Mouse (Mus musculus): ENCODE measurements at regions not wholly inside any gene's neighbourhood (a gene's known extent, or its start where the extent isn't known, plus 50 kb on each side); places are given as distances from the start of the nearest gene placed in this dataset.

DNA sequence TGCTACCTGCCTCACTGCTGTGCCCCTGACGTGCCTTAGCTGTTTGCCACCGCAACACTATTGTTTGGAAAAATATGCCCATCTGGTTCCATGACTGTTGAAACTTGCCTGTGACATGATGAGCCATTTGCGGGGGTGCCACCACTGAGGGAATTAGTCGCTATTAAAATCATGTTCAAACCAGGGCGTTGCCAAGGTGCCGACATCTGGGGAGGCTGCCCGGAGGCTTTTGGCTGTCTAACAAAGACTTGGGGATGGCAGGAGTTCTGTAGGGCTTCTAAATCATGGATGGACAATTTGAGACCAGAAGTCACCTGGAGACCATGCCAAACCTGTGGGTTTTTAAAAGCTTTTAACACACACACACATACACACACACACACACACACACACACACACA lies 100.5 kb upstream of the Arntl start:
- H3K4me1 ChIP-seq (replicated peaks; ENCODE audit: control insufficient read depth, insufficient read depth, low read length), result peaks cover 3% of the 10 kb centered on the region; the same call in 1 of the 2 replicates
- WGBS, result 68% methylated on average over 7 of the region's 7 CpGs
- no peak overlapping the region for H3K4me3 ChIP-seq (replicated peaks; ENCODE audit: low read length)
- no peak overlapping the region for H3K9ac ChIP-seq (replicated peaks; ENCODE audit: low read depth, low read length)
- no peak for ATAC-seq
- no peak overlapping the region for H3K27ac ChIP-seq (ENCODE audit: low read length)
- H3K9me3 ChIP-seq (ENCODE audit: control insufficient read depth, low read length), result no peaks in the 10 kb centered on the region; the same call in 1 of the 2 replicates
- H3K27me3 ChIP-seq (replicated peaks; ENCODE audit: control insufficient read depth, insufficient read depth, low read length), result no peaks in the 10 kb centered on the region
- H3K36me3 ChIP-seq (ENCODE audit: control insufficient read depth, insufficient read depth), result no peaks in the 10 kb centered on the region
- no peak overlapping the region for H3K4me2 ChIP-seq (ENCODE audit: low read length)

DNA sequence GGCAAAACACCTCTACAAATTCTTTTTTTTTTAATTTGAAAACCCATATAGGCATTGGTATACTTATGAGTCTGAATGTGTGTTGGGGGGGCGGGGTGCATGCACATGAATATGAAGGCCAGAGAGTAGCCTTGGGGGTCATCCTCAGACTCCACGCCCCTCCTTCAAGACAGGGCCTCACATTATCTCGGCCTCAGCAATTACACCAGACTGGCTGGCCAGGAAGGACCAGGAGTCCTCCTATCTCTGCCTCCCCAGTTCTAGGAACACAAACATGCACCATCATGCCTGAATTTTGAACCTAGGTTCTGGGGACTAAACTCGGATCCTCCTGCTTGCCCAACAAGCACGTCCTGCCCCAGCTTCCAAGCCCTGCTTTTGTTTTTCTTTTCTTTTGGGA lies 99.3 kb upstream of the Arntl start:
- Histone ChIP-seq H3K9me3 (ENCODE audit: control insufficient read depth, low read length) (no peaks in the 10 kb centered on the region; the same call in 1 of the 2 replicates), H3K9ac (replicated peaks; ENCODE audit: low read depth, low read length) (no peak overlapping the region), H3K27me3 (replicated peaks; ENCODE audit: control insufficient read depth, insufficient read depth, low read length) (no peaks in the 10 kb centered on the region), H3K36me3 (ENCODE audit: control insufficient read depth, insufficient read depth) (no peaks in the 10 kb centered on the region), H3K27ac (ENCODE audit: low read length) (no peak overlapping the region), H3K4me1 (replicated peaks; ENCODE audit: control insufficient read depth, insufficient read depth, low read length) (peaks cover 3% of the 10 kb centered on the region; the same call in 1 of the 2 replicates), H3K4me2 (ENCODE audit: low read length) (no peak overlapping the region), H3K4me3 (replicated peaks; ENCODE audit: low read length) (no peak overlapping the region)
- WGBS, result 85% methylated on average over 5 of the region's 5 CpGs
- no peak for ATAC-seq

DNA sequence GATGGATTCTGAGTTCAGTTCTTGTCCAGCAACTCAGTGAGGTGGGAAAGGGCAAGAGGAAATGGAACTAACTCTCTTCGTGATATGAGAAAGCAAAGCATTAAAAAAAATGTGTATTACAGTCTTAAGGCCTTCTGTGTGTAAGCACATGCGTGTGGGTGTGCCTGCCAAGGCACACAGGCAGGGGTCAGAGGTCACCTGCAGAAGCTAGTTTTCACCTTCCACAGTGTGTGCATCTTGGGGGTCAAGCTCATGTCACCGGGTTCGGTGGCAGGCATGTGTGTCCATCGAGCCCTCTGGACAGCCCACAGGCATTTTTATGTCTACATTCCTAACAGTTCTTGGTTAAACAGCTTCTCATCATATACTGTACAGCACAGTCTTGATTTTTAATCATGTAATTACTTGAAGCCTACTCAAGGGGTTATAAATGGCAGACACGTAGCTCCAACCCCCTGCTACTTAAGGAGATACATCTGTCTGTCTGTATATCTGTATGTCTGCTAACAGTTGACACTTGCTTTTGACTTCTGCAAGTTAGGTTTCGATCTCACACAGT lies 98.7 kb upstream of the Arntl start:
- no peak overlapping the region for H3K9ac ChIP-seq (replicated peaks; ENCODE audit: low read depth, low read length)
- no peaks in the 10 kb centered on the region; the same call in 1 of the 2 replicates for H3K9me3 ChIP-seq (ENCODE audit: control insufficient read depth, low read length)
- no peak for ATAC-seq
- 87% methylated on average over 7 of the region's 7 CpGs for WGBS
- H3K4me3 ChIP-seq (replicated peaks; ENCODE audit: low read length), result no peak overlapping the region
- no peak overlapping the region for H3K27ac ChIP-seq (ENCODE audit: low read length)
- no peak overlapping the region for H3K4me2 ChIP-seq (ENCODE audit: low read length)
- H3K4me1 ChIP-seq (replicated peaks; ENCODE audit: control insufficient read depth, insufficient read depth, low read length), result peaks cover 3% of the 10 kb centered on the region; the same call in 1 of the 2 replicates
- H3K36me3 ChIP-seq (ENCODE audit: control insufficient read depth, insufficient read depth), result no peaks in the 10 kb centered on the region
- H3K27me3 ChIP-seq (replicated peaks; ENCODE audit: control insufficient read depth, insufficient read depth, low read length), result no peaks in the 10 kb centered on the region

DNA sequence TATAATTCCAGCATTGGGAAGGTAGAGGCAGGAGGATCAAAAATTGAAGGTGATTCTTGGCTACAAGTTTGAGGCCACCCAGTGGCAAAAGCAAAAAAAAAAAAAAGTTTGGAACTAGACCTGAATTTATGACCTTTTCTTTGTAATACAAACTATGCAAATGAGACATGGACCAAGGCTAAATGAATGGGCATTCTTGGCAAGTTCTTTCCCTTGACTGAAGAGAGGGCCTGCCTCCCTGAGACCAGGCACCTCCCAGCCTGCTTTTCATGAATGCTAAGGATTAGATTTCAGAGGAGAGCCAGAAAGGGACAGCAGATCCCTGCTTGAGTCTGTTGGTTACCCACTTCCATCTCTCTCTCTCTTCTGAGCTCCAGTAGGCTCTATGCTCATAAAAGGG lies 97.8 kb upstream of the Arntl start:
- no peaks in the 10 kb centered on the region for H3K9me3 ChIP-seq (ENCODE audit: control insufficient read depth, low read length)
- no peak overlapping the region for H3K9ac ChIP-seq (replicated peaks; ENCODE audit: low read depth, low read length)
- no peak overlapping the region for H3K4me2 ChIP-seq (ENCODE audit: low read length)
- no peaks in the 10 kb centered on the region for H3K36me3 ChIP-seq (ENCODE audit: control insufficient read depth, insufficient read depth)
- no peak overlapping the region for H3K4me3 ChIP-seq (replicated peaks; ENCODE audit: low read length)
- H3K27me3 ChIP-seq (replicated peaks; ENCODE audit: control insufficient read depth, insufficient read depth, low read length), result no peaks in the 10 kb centered on the region
- no peak for ATAC-seq
- H3K4me1 ChIP-seq (replicated peaks; ENCODE audit: control insufficient read depth, insufficient read depth, low read length), result peaks cover 3% of the 10 kb centered on the region; the same call in 1 of the 2 replicates
- no peak overlapping the region for H3K27ac ChIP-seq (ENCODE audit: low read length)

DNA sequence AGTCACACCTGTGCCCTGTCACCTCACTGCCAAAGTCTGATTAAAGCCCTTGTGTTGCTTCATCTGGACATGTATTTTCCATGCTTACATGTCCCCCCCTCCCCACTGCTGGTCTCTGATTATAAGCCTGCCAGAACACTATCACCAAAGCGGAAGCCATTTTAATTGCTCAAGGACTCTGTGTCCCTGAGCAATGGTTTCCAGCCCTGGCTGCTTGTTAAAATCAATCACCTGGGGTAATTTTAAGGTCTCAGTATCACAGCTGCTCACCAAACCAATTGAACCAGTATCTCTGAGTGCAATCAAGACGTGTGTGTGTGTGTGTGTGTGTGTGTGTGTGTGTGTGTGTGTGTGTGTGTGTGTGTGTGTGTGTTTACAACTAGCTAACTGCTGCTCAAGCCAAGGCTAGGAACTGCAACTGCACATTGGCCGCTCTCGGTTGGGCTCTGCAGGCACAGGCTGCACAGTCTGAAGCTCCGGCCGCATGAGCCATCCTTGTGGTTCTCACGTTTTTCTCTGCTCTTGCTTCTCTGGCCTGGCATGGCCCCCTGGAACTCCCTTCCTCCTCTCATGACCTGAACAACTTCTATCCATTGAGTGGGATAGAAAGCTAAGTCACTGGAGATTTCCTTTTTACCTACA lies 96.3 kb upstream of the Arntl start:
- Histone ChIP-seq H3K36me3 (ENCODE audit: control insufficient read depth, insufficient read depth) (no peaks in the 10 kb centered on the region), H3K9ac (replicated peaks; ENCODE audit: low read depth, low read length) (no peak overlapping the region), H3K27ac (ENCODE audit: low read length) (no peak overlapping the region), H3K4me1 (replicated peaks; ENCODE audit: control insufficient read depth, insufficient read depth, low read length) (peaks cover 3% of the 10 kb centered on the region; the same call in 1 of the 2 replicates), H3K4me2 (ENCODE audit: low read length) (no peak overlapping the region), H3K9me3 (ENCODE audit: control insufficient read depth, low read length) (no peaks in the 10 kb centered on the region), H3K4me3 (replicated peaks; ENCODE audit: low read length) (no peak overlapping the region), H3K27me3 (replicated peaks; ENCODE audit: control insufficient read depth, insufficient read depth, low read length) (no peaks in the 10 kb centered on the region)
- ATAC-seq, result no peak
- WGBS, result 87% methylated on average over 7 of the region's 7 CpGs

DNA sequence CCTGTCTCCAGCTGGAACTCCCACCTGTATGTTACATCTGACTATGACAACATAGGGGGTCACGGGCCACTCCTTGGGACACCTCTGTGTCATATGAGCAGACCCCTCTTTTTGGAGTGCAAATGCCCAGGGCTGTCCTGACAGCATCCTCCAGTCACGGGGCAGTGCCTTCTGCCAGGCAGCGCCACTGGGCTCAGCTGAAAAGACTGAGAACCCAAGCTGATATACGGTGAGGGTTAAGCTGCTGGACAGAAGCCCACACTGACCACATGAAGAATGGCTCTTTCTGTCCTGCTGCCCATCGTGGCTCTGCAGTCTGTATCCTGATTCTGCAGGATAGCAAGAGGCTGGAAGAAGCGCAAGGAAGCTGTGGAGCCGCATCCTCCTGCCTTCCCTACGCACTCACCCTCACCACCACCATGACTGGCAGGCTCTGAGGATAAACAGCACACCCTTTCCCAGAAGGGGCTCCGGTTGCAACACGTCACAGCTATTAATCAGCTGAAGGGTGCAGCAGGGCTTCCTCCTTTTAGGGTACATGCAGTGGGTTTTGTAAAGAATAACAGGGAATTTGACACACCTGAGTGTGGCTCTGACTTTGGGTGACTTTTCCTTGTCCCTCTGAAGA lies 93.9 kb upstream of the Arntl start:
- H3K4me2 ChIP-seq (ENCODE audit: low read length), result no peak overlapping the region
- no peak overlapping the region for H3K4me3 ChIP-seq (replicated peaks; ENCODE audit: low read length)
- H3K36me3 ChIP-seq (ENCODE audit: control insufficient read depth, insufficient read depth), result no peaks in the 10 kb centered on the region
- no peak overlapping the region for H3K9ac ChIP-seq (replicated peaks; ENCODE audit: low read depth, low read length)
- H3K4me1 ChIP-seq (replicated peaks; ENCODE audit: control insufficient read depth, insufficient read depth, low read length), result peaks cover 3% of the 10 kb centered on the region; the same call in 1 of the 2 replicates
- H3K27me3 ChIP-seq (replicated peaks; ENCODE audit: control insufficient read depth, insufficient read depth, low read length), result no peaks in the 10 kb centered on the region
- H3K27ac ChIP-seq (ENCODE audit: low read length), result no peak overlapping the region
- no peaks in the 10 kb centered on the region for H3K9me3 ChIP-seq (ENCODE audit: control insufficient read depth, low read length)
- ATAC-seq, result no peak
- WGBS, result 76% methylated on average over 10 of the region's 10 CpGs

DNA sequence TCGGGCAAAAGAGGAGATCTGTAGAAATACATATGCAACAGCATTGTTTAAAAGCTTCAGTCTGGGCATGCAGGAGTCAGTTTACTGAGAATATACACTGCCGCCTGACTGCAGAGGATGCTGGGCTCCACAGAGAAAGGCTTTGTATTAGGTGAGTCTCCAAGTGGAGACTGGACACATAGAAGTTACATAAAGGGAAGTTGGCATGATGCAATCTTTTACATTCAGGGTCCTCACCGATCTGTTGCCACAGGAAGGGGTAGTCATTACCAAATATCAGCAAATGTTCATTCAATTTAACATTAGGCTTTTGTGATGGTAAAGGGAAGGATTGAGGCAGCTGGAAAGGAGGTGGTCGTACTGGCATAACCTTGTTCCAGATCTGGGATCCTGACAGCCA lies 89.7 kb upstream of the Arntl start:
- H3K4me1 ChIP-seq (replicated peaks; ENCODE audit: control insufficient read depth, insufficient read depth, low read length), result no peaks in the 10 kb centered on the region
- H3K4me3 ChIP-seq (replicated peaks; ENCODE audit: low read length), result no peak overlapping the region
- no peak overlapping the region for H3K27ac ChIP-seq (ENCODE audit: low read length)
- no peak overlapping the region for H3K9ac ChIP-seq (replicated peaks; ENCODE audit: low read depth, low read length)
- no peak overlapping the region for H3K4me2 ChIP-seq (ENCODE audit: low read length)
- no peaks in the 10 kb centered on the region for H3K27me3 ChIP-seq (replicated peaks; ENCODE audit: control insufficient read depth, insufficient read depth, low read length)
- H3K9me3 ChIP-seq (ENCODE audit: control insufficient read depth, low read length), result no peaks in the 10 kb centered on the region
- no peaks in the 10 kb centered on the region for H3K36me3 ChIP-seq (ENCODE audit: control insufficient read depth, insufficient read depth)
- 79% methylated on average over 4 of the region's 4 CpGs for WGBS
- ATAC-seq, result no peak

DNA sequence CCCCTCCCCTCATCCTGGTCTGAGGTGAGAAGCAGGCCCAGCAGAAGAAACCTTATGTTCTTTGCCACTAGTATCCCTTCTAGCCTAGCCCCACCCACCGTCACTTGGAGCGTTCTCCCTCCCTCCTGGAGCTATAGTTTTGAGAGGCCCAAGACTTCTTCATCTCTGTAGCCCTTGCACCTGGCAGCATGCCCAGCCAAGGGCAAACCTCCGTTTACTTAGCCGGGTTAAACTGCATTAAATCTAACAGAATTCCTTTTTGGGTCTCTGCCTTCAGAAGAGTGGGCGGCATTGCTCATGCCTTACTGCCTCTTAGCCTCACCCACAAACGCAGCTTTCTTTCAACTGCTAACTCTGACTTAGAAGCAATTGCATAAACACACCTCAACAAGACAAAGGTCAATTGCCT lies 85.3 kb upstream of the Arntl start:
- ATAC-seq, result no peak

DNA sequence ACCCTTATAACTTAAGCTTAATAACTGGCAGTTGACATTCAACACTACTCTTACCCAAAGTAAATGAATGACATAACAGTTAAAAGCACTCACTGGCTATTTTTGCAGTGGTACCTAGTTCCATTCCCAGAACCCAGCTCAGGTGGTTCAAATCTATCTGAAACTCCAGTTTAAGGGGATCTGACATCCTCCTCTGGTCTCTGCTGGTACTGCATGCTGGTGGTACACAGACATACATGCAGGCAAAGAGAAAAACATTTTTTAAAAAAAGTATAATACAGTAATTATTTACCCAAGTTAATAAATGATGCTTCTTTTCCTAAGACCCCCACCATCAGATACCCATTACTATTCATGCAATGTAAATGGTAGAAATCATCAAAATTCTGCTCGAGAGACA lies 81.3 kb upstream of the Arntl start:
- no peak overlapping the region for H3K27ac ChIP-seq (ENCODE audit: low read length)
- H3K4me2 ChIP-seq (ENCODE audit: low read length), result no peak overlapping the region
- no peaks in the 10 kb centered on the region for H3K27me3 ChIP-seq (replicated peaks; ENCODE audit: control insufficient read depth, insufficient read depth, low read length)
- H3K4me1 ChIP-seq (replicated peaks; ENCODE audit: control insufficient read depth, insufficient read depth, low read length), result peaks cover 3% of the 10 kb centered on the region
- H3K9me3 ChIP-seq (ENCODE audit: control insufficient read depth, low read length), result no peaks in the 10 kb centered on the region
- WGBS, result 55% methylated on average over 1 of the region's 1 CpGs
- no peak overlapping the region for H3K4me3 ChIP-seq (replicated peaks; ENCODE audit: low read length)
- no peaks in the 10 kb centered on the region for H3K36me3 ChIP-seq (ENCODE audit: control insufficient read depth, insufficient read depth)
- H3K9ac ChIP-seq (replicated peaks; ENCODE audit: low read depth, low read length), result no peak overlapping the region
- no peak for ATAC-seq

More for the DNA sequence above, 85.3 kb upstream of the Arntl start:
- H3K4me3 ChIP-seq (replicated peaks; ENCODE audit: low read length), result no peak overlapping the region
- no peak overlapping the region for H3K4me2 ChIP-seq (ENCODE audit: low read length)
- WGBS, result 48% methylated on average over 6 of the region's 6 CpGs
- no peaks in the 10 kb centered on the region for H3K9me3 ChIP-seq (ENCODE audit: control insufficient read depth, low read length)
- no peaks in the 10 kb centered on the region for H3K36me3 ChIP-seq (ENCODE audit: control insufficient read depth, insufficient read depth)
- no peaks in the 10 kb centered on the region for H3K4me1 ChIP-seq (replicated peaks; ENCODE audit: control insufficient read depth, insufficient read depth, low read length)
- H3K27me3 ChIP-seq (replicated peaks; ENCODE audit: control insufficient read depth, insufficient read depth, low read length), result no peaks in the 10 kb centered on the region
- H3K9ac ChIP-seq (replicated peaks; ENCODE audit: low read depth, low read length), result no peak overlapping the region
- H3K27ac ChIP-seq (ENCODE audit: low read length), result no peak overlapping the region

All from forebrain, embryonic 16.5 days (tissue).